Mouse (Mus musculus): Measurements from ENCODE around the gene D130052B06Rik. TPM values are rescaled to one million over a fixed set of nuclear protein-coding genes. Genes with fewer than 3 reads are reported as not detected.

D130052B06Rik gene
- not detected in 2 replicates for total RNA-seq (2014; rRNA removed)
- not detected in 2 replicates for polyA plus RNA-seq (2015; fragmentation: Nextera tagmentation; extraction: Ambion mirVana)

- Histone ChIP-seq H3K27ac (no peak within 1 kb of the TSS), H3K27me3 (ENCODE audit: insufficient read depth, low read length) (no peaks in the 10 kb centered on the region), H3K4me3 (ENCODE audit: low read length) (no peak within 1 kb of the TSS), H3K9ac (replicated peaks; ENCODE audit: low read length) (no peak within 1 kb of the TSS), H3K4me1 (ENCODE audit: insufficient read depth, low read length) (no peaks in the 10 kb centered on the region), H3K36me3 (ENCODE audit: insufficient read depth, low read length) (no peaks in the 10 kb centered on the region), H3K9me3 (ENCODE audit: low read length) (no peaks in the 10 kb centered on the region), H3K4me2 (ENCODE audit: low read depth, low read length) (no peak within 1 kb of the TSS)
- DNase-seq (ENCODE audit: low spot score) (no peak), ATAC-seq (no peak)
- no peak for TF ChIP-seq CTCF (IDR thresholded peaks at IDR 0.05; ENCODE audit: low read depth)
- WGBS, result 76% methylated on average over 4 of the region's 4 CpGs
These were observed at the start of gene D130052B06Rik for GRCm38 (mm10) chr11:33598986-33599385. D130052B06Rik (plus strand) TSS chr11:33599302.

- TF ChIP-seq CTCF (IDR thresholded peaks at IDR 0.05; ENCODE audit: low read depth), result no peak
- no peak for DNase-seq (ENCODE audit: low spot score)
- H3K4me3 ChIP-seq (ENCODE audit: low read length), result no peak overlapping the region
- no peaks in the 10 kb centered on the region for H3K9me3 ChIP-seq (ENCODE audit: low read length)
- ATAC-seq, result no peak
- no peak overlapping the region for H3K9ac ChIP-seq (replicated peaks; ENCODE audit: low read length)
- WGBS, result 71% methylated on average over 14 of the region's 14 CpGs
- H3K4me1 ChIP-seq (ENCODE audit: insufficient read depth, low read length), result no peaks in the 10 kb centered on the region
- no peak overlapping the region for H3K27ac ChIP-seq
- H3K27me3 ChIP-seq (ENCODE audit: insufficient read depth, low read length), result no peaks in the 10 kb centered on the region
- no peaks in the 10 kb centered on the region for H3K36me3 ChIP-seq (ENCODE audit: insufficient read depth, low read length)
- no peak overlapping the region for H3K4me2 ChIP-seq (ENCODE audit: low read depth, low read length)
These were observed 48.1 kb upstream of the D130052B06Rik start for GRCm38 (mm10) chr11:33550861-33551560.

GRCm38 (mm10) chr11:33554123-33554522 is 45.0 kb upstream of the D130052B06Rik start:
- H3K4me3 ChIP-seq (ENCODE audit: low read length), result no peak overlapping the region
- H3K9me3 ChIP-seq (ENCODE audit: low read length), result no peaks in the 10 kb centered on the region
- H3K36me3 ChIP-seq (ENCODE audit: insufficient read depth, low read length), result no peaks in the 10 kb centered on the region
- no peaks in the 10 kb centered on the region for H3K4me1 ChIP-seq (ENCODE audit: insufficient read depth, low read length)
- DNase-seq (ENCODE audit: low spot score) (peak; percentile 50), ATAC-seq (peak; percentile 35; the same call in 1 of the 2 replicates)
- 80% methylated on average over 8 of the region's 8 CpGs for WGBS
- no peak overlapping the region for H3K27ac ChIP-seq
- TF ChIP-seq CTCF (IDR thresholded peaks at IDR 0.05; ENCODE audit: low read depth), result peak; percentile 66
- no peaks in the 10 kb centered on the region for H3K27me3 ChIP-seq (ENCODE audit: insufficient read depth, low read length)
- H3K9ac ChIP-seq (replicated peaks; ENCODE audit: low read length), result no peak overlapping the region
- no peak overlapping the region for H3K4me2 ChIP-seq (ENCODE audit: low read depth, low read length)

- Histone ChIP-seq H3K36me3 (ENCODE audit: insufficient read depth, low read length) (no peaks in the 10 kb centered on the region), H3K4me2 (ENCODE audit: low read depth, low read length) (no peak overlapping the region), H3K4me3 (ENCODE audit: low read length) (no peak overlapping the region), H3K27me3 (ENCODE audit: insufficient read depth, low read length) (no peaks in the 10 kb centered on the region), H3K9ac (replicated peaks; ENCODE audit: low read length) (no peak overlapping the region), H3K27ac (no peak overlapping the region), H3K4me1 (ENCODE audit: insufficient read depth, low read length) (no peaks in the 10 kb centered on the region), H3K9me3 (ENCODE audit: low read length) (no peaks in the 10 kb centered on the region)
- DNase-seq (ENCODE audit: low spot score), result no peak
- 90% methylated on average over 2 of the region's 2 CpGs for WGBS
- TF ChIP-seq CTCF (IDR thresholded peaks at IDR 0.05; ENCODE audit: low read depth), result no peak
- no peak for ATAC-seq
These were observed 35.2 kb upstream of the D130052B06Rik start for GRCm38 (mm10) chr11:33563921-33564320.

GRCm38 (mm10) chr11:33570413-33570812 is 28.7 kb upstream of the D130052B06Rik start:
- H3K27ac ChIP-seq, result no peak overlapping the region
- H3K9me3 ChIP-seq (ENCODE audit: low read length), result no peaks in the 10 kb centered on the region
- H3K4me1 ChIP-seq (ENCODE audit: insufficient read depth, low read length), result no peaks in the 10 kb centered on the region
- no peak for ATAC-seq
- no peaks in the 10 kb centered on the region for H3K27me3 ChIP-seq (ENCODE audit: insufficient read depth, low read length)
- H3K36me3 ChIP-seq (ENCODE audit: insufficient read depth, low read length), result no peaks in the 10 kb centered on the region
- peak; percentile 56 for DNase-seq (ENCODE audit: low spot score)
- no peak overlapping the region for H3K4me3 ChIP-seq (ENCODE audit: low read length)
- no peak overlapping the region for H3K4me2 ChIP-seq (ENCODE audit: low read depth, low read length)
- no peak overlapping the region for H3K9ac ChIP-seq (replicated peaks; ENCODE audit: low read length)
- peak; percentile 57 for TF ChIP-seq CTCF (IDR thresholded peaks at IDR 0.05; ENCODE audit: low read depth)

GRCm38 (mm10) chr11:33574944-33575343 is 24.2 kb upstream of the D130052B06Rik start:
- Histone ChIP-seq H3K36me3 (ENCODE audit: insufficient read depth, low read length) (no peaks in the 10 kb centered on the region), H3K27me3 (ENCODE audit: insufficient read depth, low read length) (no peaks in the 10 kb centered on the region), H3K4me1 (ENCODE audit: insufficient read depth, low read length) (no peaks in the 10 kb centered on the region), H3K27ac (no peak overlapping the region), H3K4me3 (ENCODE audit: low read length) (no peak overlapping the region), H3K4me2 (ENCODE audit: low read depth, low read length) (no peak overlapping the region), H3K9me3 (ENCODE audit: low read length) (no peaks in the 10 kb centered on the region), H3K9ac (replicated peaks; ENCODE audit: low read length) (no peak overlapping the region)
- TF ChIP-seq CTCF (IDR thresholded peaks at IDR 0.05; ENCODE audit: low read depth), result peak; percentile 17; the same call in 1 of the 2 replicates
- WGBS, result 86% methylated on average over 3 of the region's 3 CpGs
- DNase-seq (ENCODE audit: low spot score), result no peak
- ATAC-seq, result no peak

GRCm38 (mm10) chr11:33578859-33579258 is 20.2 kb upstream of the D130052B06Rik start, which contains the start of gene Gabrp:
Gabrp (minus strand) TSS chr11:33578959.
- no peak within 1 kb of the TSS for H3K9ac ChIP-seq (replicated peaks; ENCODE audit: low read length)
- TF ChIP-seq CTCF (IDR thresholded peaks at IDR 0.05; ENCODE audit: low read depth), result no peak

More at GRCm38 (mm10) chr11:33578859-33579258, 20.2 kb upstream of the D130052B06Rik start, which contains the start of gene Gabrp:
- 54% methylated on average over 6 of the region's 6 CpGs for WGBS
- no peaks in the 10 kb centered on the region for H3K27me3 ChIP-seq (ENCODE audit: insufficient read depth, low read length)
- DNase-seq (ENCODE audit: low spot score) (no peak), ATAC-seq (no peak)
- H3K36me3 ChIP-seq (ENCODE audit: insufficient read depth, low read length), result no peaks in the 10 kb centered on the region
- H3K27ac ChIP-seq, result no peak within 1 kb of the TSS
- H3K4me2 ChIP-seq (ENCODE audit: low read depth, low read length), result no peak within 1 kb of the TSS
- no peaks in the 10 kb centered on the region for H3K4me1 ChIP-seq (ENCODE audit: insufficient read depth, low read length)
- H3K4me3 ChIP-seq (ENCODE audit: low read length), result no peak within 1 kb of the TSS
- H3K9me3 ChIP-seq (ENCODE audit: low read length), result no peaks in the 10 kb centered on the region

All from hindbrain, postnatal 0 days (tissue).